Mouse (Mus musculus): ENCODE results near the gene Gm20767.
"Not testable (repeated sequence)": the region's sequence is repeated elsewhere in the genome, so short reads cannot be mapped to it uniquely, and the experiment has no call there.

The Gm20767 gene

DNA sequence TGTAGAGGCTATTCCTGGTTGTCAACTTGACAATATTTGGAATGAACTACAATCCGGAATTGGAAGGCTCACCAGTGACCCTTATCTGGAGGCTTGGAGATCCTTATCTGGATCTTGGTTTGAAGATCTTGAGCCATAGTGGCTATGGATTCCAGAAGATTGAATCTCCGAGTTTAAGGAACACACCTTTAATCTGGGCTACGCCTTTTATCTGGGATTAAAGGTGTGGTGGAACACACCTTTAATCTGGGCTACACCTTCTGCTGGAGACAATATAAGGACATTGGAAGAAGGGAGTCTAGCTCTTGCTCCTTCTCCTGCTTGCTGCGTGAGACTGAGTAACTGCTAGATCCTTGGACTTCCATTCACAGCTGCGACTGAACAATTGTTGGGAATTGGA, at the start of gene Gm20767:
Gene Gm20767, plus strand, starts transcription at position 301 of the 400 bp plus-strand sequence.
- DNase-seq (ENCODE audit: low spot score in 2 of 2) = not testable (repeated sequence)

DNA sequence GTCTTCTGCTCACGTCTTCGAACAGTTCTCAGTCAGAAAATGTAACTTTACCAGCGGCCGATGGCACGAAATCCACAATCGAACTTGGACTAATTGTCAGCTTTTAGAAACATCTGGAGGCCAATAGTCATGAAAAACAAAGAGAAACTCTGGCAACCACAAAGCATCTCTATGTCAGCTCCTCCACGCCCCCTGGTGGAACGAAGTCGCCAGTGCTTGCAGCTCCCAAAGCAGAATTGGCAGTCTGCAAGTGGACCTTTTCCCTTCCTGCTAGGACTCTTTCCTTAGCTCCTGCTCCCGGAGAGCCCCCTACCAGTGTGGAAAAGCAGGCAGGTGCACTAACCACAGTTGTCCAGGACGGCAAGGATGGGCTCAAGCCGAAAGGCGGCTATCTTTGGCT, 47.1 kb upstream of the Gm20767 start:
- DNase-seq (ENCODE audit: low spot score in 2 of 2) = not testable (repeated sequence)

DNA sequence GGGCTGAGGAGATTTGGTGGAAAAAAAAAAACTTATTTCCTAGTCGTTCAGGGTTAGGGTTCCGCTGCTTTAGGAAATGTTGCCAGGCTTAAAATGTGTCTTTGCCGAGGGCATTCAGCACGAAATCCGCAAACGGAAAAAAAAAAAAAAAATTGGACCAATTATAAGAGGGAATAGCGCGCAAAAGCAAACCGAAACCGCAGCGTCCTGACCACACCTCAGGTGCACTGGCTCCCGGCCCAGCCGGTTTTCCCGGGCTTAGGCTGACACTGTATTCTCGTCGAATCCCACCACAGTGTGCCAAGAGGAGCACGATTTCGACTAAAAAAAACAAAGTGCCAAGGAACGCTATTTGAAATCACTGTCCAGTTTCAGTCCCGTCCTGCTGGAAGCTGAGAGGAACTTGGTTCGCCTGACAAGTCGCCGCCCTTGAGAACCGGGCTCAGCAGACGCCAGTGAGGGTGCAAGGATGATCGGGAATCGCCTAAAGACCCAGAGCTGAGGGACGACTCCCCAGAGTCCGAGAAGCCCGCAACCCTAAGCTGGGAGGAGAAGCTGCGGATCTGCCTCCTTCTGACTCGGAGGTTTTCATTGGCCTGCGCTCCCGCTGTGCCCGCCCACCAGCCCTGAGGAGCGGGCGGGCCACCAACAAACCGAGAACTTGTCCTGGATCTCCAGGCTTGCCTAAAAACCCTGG, 43.7 kb upstream of the Gm20767 start:
- not testable (repeated sequence) for DNase-seq (ENCODE audit: low spot score in 2 of 2)

DNA sequence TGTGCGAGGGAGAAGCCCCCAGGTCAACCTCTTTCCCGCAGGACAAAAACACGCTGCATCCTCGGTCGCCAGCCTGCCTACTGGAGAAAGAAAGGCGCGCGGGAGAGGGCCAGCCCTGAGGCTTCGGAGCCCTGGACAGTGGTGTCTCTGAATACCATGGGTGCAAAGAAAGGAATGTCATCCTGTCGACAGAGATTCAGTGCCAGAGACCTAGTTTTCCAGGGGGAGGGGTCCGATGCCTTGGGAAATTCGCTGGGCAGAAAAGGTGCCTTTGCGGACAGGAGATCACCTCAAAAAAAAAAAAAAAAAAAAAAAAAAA, 43.1 kb upstream of the Gm20767 start:
- not testable (repeated sequence) for DNase-seq (ENCODE audit: low spot score in 2 of 2)

DNA sequence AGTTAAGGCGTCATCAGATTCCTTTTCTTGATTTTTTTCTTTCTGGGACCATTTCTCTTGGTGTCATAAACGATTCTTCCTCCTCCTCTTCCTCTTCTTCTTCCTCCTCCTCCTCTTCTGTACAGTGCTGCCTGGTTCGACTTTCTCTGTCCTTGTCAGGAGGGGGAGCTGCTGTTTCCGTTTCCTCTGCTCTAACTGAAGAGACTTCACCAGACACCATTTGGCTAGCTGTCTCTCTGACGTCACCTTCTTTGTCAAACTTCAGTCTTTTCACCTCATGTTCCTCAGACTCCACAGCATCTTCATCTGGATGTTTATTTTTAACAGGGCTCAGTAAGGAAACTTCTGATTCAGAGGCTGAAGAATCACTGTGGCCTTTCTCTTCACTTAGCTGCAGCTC, 40.7 kb upstream of the Gm20767 start:
- DNase-seq (ENCODE audit: low spot score in 2 of 2) = not testable (repeated sequence)

- DNase-seq (ENCODE audit: low spot score in 2 of 2) = not testable (repeated sequence)
Observed at GRCm38 (mm10) chr13:120106504-120106903, 33.5 kb upstream of the Gm20767 start.

DNA sequence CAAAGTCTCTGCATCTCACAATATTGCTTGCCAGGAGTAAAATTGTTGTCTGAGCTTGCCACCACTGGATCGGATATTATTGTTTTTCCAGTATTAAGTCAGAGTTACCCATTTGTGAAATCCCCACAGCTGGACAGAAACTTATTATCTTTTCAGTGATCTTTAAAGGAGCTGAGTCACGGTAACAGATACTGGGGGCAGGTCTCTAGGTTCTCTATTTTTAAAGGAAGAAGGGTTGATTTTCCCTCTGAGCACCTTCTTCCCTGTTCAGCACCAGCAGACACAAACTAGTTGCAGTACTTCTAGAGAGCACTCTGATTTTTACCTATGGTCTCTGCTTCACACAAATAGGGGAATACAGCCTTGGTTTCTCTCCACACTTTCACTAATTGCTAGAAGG, 33.0 kb upstream of the Gm20767 start:
- DNase-seq (ENCODE audit: low spot score in 2 of 2) = not testable (repeated sequence)

DNA sequence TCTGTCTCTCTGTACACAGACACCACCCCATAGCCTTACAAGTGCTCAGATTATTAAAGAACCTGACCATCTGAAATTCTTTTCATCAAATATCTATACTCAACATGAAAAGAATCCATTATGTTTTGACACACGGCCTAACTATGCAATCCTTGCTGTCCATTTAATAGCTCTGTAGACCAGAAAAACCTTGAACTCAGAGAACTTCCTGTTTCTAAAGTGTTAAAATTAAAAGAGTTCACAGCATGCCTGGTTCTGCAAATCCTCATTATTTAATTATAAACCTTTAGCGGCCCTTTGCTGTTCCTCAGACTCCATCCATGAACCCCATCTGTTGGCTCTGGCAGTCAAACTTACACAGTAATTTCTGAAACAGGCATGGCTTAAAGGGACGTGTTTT, 2.3 kb downstream of the Gm20767 start:
- not testable (repeated sequence) for DNase-seq (ENCODE audit: low spot score in 2 of 2)

DNA sequence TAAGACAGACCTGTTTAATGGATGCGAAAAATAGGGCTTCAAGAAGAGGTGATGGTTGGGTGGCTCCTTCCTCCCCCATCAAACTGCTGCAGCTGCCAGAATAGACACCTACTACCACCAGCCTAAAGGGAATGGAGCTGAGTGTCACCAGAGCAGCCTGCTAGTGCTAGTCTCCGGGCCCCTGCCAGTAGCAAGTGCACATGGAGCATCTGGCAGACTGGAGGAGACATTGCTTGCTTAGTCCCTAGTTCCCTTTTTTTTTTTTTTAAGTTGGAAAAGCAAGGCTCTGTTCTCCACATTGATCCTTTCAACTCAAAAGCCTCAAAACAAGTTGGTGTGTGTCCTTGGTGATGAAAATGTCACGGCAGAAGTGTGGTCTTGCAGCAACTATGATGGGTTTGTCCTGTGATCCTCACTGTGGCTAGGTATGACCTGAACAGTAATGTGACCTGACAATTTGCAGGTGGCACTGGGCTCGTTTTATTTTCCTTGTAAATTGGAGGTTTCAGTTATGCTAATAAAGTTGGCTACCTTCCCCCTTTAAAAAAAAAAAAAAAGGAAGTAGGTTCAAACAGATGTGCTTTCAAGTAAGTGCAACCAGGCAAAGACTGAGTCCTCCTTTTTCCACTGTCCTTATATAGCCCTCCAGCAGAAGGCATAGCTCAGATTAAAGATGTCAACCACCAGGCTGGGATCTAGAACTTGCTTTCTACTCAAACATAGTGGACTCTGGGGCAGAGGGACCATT, 9.8 kb downstream of the Gm20767 start:
- DNase-seq (ENCODE audit: low spot score in 2 of 2) = not testable (repeated sequence)

GRCm38 (mm10) chr13:120150589-120150988, 10.5 kb downstream of the Gm20767 start:
- not testable (repeated sequence) for DNase-seq (ENCODE audit: low spot score in 2 of 2)

GRCm38 (mm10) chr13:120168301-120168700, 28.3 kb downstream of the Gm20767 start:
- not testable (repeated sequence) for DNase-seq (ENCODE audit: low spot score in 2 of 2)

- DNase-seq (ENCODE audit: low spot score in 2 of 2) = not testable (repeated sequence)
Observed at GRCm38 (mm10) chr13:120172133-120172532, 32.1 kb downstream of the Gm20767 start, which contains the start of gene Gm21818. Gene Gm21818, plus strand, starts transcription at chr13:120172433.

GRCm38 (mm10) chr13:120196189-120196821, 56.3 kb downstream of the Gm20767 start:
- not testable (repeated sequence) for DNase-seq (ENCODE audit: low spot score in 2 of 2)
